Mouse (Mus musculus) hindbrain, embryonic 11.5 days (tissue): Measurements from ENCODE around the gene Fam196a. TPM values are rescaled to one million over a fixed set of nuclear protein-coding genes. Genes with fewer than 3 reads are reported as not detected.

Source experiments
- ATAC-seq: fragments of 200-750 bp; cut with Nextera tagmentation; 2 replicates; pipeline ENCODE4 v1.8.0; 2017; ENCODE audit warnings: mild to moderate bottlenecking, moderate TSS enrichment, moderate library complexity; ENCODE audit not compliant: low FRiP score
- DNase-seq: peaks from one replicate; pipeline ENCODE4 v3.0.0-alpha.2; 2015; ENCODE audit warnings: low spot score
- H3K27ac ChIP-seq: fragments of 300-500 bp; sonication (generic); 2 replicates; pipeline ENCODE4 v1.5.1; 2014; ENCODE audit warnings: mild to moderate bottlenecking, low read depth, low read length
- H3K27me3 ChIP-seq: fragments of 300-500 bp; sonication (generic); 2 replicates; pipeline ENCODE4 v1.6.1; 2014; ENCODE audit warnings: mild to moderate bottlenecking, low read length, moderate library complexity, mixed read lengths; ENCODE audit not compliant: control insufficient read depth, insufficient read depth
- H3K36me3 ChIP-seq: fragments of 300-500 bp; sonication (generic); 2 replicates; pipeline ENCODE4 v1.6.1; 2014; ENCODE audit warnings: mild to moderate bottlenecking, low read length, moderate library complexity, mixed read lengths; ENCODE audit not compliant: control insufficient read depth, insufficient read depth
- H3K4me1 ChIP-seq: fragments of 300-500 bp; sonication (generic); replicated peaks from 2 replicates; pipeline ENCODE4 v1.6.1; 2014; ENCODE audit warnings: low read length, mixed read lengths; ENCODE audit not compliant: control insufficient read depth, insufficient read depth
- H3K4me2 ChIP-seq: fragments of 300-500 bp; sonication (generic); replicated peaks from 2 replicates; pipeline ENCODE4 v1.6.1; 2014; ENCODE audit warnings: mild to moderate bottlenecking, low read depth, low read length
- H3K4me3 ChIP-seq: fragments of 300-500 bp; sonication (generic); 2 replicates; pipeline ENCODE4 v1.5.1; 2014; ENCODE audit warnings: low read depth, low read length
- H3K9ac ChIP-seq: fragments of 300-500 bp; sonication (generic); 2 replicates; pipeline ENCODE4 v1.6.1; 2014; ENCODE audit warnings: low read depth, low read length
- H3K9me3 ChIP-seq: fragments of 300-500 bp; sonication (generic); 2 replicates; pipeline ENCODE4 v1.6.1; 2016; ENCODE audit warnings: low read length; ENCODE audit not compliant: control insufficient read depth
- WGBS: fragments of 180-500 bp; shearing (Covaris S2); extraction: QIAGEN DNeasy Blood & Tissue Kit; methylation state at CpG from one replicate; pipeline ENCODE4 v1.1.7; 2014; 5-methylcytosine and 5-hydroxymethylcytosine counted together
- polyA plus RNA-seq: library from polyadenylated mRNA; unstranded; fragments of >200 nt; fragmentation: Nextera tagmentation; extraction: Ambion mirVana; gene quantifications from 2 replicates; pipeline ENCODE4 v1.2.1, GENCODE M21; 2014

The Fam196a gene
- polyA plus RNA-seq, 1 experiment from 2014 or later, result 3.1 TPM

DNA sequence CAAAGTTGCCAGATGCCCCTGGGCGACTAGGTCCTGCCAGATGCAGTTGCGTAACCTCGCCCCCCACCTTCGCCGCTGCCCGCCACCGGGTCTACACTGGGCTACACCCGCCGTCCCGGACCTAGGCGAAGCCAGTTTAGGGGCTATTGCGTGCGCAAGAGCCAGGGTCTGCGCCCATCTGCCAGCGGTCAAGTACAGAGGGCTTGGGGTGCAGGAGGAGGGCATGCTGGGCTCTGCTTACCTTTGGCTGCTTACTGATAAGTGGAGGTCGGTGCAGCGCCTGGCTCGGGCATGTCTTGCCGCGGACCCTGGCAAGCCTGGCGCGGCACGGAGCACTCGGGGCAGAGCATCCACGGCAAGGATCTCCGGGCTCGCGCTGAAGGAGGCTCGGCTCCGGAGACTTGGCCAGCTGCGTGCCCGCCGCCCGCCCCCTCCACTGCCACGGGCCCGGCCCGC lies 731 bp downstream of the Fam196a start:
- WGBS, result under 1% methylated on average over 30 of the region's 37 CpGs
- no peak for DNase-seq
- peak overlapping the region; percentile 84 for H3K4me2 ChIP-seq
- no peaks in the 10 kb centered on the region for H3K36me3 ChIP-seq
- peak overlapping the region; percentile 46 for H3K4me3 ChIP-seq
- H3K27me3 ChIP-seq, result peaks cover 15% of the 10 kb centered on the region
- no peaks in the 10 kb centered on the region for H3K9me3 ChIP-seq
- H3K27ac ChIP-seq, result no peak overlapping the region
- peak; percentile 46 for ATAC-seq
- H3K4me1 ChIP-seq, result no peaks in the 10 kb centered on the region; the same call in 1 of the 2 replicates
- peak overlapping the region; percentile 42 for H3K9ac ChIP-seq

DNA sequence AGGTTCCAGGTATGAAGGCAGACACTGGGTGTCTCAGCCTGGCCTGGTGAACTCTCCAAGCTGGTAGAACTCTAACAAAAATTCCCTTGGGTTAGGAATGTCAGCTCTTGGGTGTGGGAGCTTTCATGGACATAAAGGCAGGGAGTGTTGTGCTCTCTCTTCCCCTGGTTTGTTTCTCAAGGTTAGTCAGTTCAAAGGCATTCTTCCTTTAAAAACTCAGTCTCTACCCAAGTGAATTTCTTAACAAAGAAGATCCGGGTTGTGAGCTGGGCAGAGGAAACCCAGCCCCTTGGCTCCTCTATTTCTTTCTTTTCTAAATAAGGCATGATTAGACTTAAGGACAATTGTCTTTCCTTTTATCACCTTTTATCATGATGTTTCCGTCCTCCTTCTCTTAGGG lies 6.3 kb downstream of the Fam196a start:
- ATAC-seq, result no peak
- Histone ChIP-seq H3K9me3 (no peaks in the 10 kb centered on the region), H3K27me3 (peaks cover 5% of the 10 kb centered on the region), H3K4me1 (no peaks in the 10 kb centered on the region), H3K27ac (no peak overlapping the region), H3K4me3 (no peak overlapping the region), H3K9ac (no peak overlapping the region), H3K4me2 (no peak overlapping the region), H3K36me3 (no peaks in the 10 kb centered on the region)
- no peak for DNase-seq
- 73% methylated on average over 2 of the region's 2 CpGs for WGBS

DNA sequence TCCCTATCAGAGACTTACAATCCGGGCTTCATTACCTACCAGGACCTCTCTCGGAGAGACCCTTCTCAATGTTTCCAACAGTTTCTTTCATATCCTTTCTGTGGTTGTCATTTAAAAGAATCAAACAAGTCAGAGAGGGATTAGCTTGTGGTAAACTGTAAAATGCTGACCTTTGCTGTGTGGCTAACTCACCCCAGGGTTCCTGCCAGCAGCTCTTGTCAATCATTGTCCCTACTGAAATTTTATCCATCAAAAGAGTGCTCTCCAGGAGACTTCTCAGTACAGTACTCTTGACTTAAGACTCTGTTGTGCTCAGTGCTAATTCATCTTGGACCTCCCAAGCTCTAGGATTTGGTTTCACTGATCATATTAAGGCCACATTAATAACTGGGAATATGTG lies 36.2 kb downstream of the Fam196a start:
- no peaks in the 10 kb centered on the region for H3K27me3 ChIP-seq
- H3K9me3 ChIP-seq, result no peaks in the 10 kb centered on the region
- no peaks in the 10 kb centered on the region for H3K36me3 ChIP-seq
- no peak overlapping the region for H3K4me3 ChIP-seq
- H3K4me2 ChIP-seq, result no peak overlapping the region
- H3K4me1 ChIP-seq, result no peaks in the 10 kb centered on the region
- WGBS, result 69% methylated on average over 2 of the region's 2 CpGs
- no peak overlapping the region for H3K9ac ChIP-seq
- ATAC-seq, result no peak
- H3K27ac ChIP-seq, result no peak overlapping the region
- DNase-seq, result no peak

DNA sequence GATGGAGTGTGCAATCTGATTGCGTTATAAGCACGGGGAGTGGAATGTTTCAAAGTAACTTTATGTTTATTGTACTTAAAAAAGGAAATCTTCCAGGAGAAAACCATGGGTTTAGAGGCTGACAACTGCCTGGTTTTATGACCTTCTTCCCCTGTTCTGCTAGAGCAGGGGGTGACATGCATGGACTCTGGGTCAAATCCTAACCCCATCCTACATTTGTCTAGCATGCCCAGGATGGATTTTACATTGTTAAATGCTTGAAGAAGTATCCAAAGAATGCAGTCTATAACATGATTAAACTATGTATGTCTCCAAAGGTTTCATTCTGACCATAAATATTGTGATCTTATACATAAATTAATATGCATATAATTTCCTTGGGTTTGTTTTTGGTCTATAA lies 38.8 kb downstream of the Fam196a start:
- Histone ChIP-seq H3K4me2 (no peak overlapping the region), H3K9me3 (no peaks in the 10 kb centered on the region), H3K4me3 (no peak overlapping the region), H3K27me3 (no peaks in the 10 kb centered on the region), H3K36me3 (no peaks in the 10 kb centered on the region), H3K9ac (no peak overlapping the region), H3K4me1 (no peaks in the 10 kb centered on the region), H3K27ac (no peak overlapping the region)
- no peak for ATAC-seq
- DNase-seq, result no peak
- WGBS, result 98% methylated on average over 2 of the region's 2 CpGs

DNA sequence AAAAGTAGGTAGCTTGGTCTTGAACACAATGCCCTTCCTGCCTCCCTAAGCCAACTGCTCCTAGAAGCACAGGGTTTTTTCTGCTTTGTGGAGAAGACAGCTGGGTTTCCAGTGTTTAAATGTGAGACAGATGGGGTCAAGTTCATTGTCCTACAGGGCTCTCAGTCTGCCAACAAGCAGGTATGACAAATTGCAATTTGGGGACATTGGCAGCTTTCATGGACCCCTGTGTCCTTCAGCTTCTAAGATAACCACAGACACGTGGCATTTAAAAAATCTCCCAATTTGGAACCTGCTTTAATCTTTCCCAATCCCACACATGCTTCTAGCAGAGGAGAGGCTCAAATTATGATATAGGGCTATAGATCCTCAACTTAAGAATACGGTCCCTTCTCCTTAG lies 43.6 kb downstream of the Fam196a start:
- Histone ChIP-seq H3K4me3 (no peak overlapping the region), H3K4me2 (no peak overlapping the region), H3K9me3 (no peaks in the 10 kb centered on the region), H3K27ac (no peak overlapping the region), H3K9ac (no peak overlapping the region), H3K27me3 (no peaks in the 10 kb centered on the region), H3K36me3 (no peaks in the 10 kb centered on the region), H3K4me1 (no peaks in the 10 kb centered on the region)
- DNase-seq (no peak), ATAC-seq (no peak)
- 77% methylated on average over 2 of the region's 2 CpGs for WGBS

DNA sequence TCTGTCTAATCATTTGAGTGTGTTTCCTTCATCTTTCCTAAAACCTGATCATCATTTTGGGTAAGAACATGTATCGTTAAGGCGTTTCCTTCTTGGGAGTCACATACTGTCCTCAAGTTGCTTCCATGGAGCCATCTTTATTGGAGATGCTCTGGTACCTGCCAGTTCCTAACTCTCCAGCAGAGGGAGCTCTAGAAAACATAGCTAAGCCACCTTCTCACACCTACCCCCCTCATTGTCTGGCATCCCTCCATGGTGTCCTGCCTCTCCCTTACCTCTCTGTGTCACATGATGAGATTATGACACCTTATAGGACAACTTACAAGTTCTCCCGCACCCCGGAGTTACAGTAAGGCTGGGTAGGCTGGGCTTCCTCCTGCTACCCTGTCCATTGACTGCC lies 45.3 kb downstream of the Fam196a start:
- no peaks in the 10 kb centered on the region for H3K27me3 ChIP-seq
- no peak overlapping the region for H3K27ac ChIP-seq
- ATAC-seq (no peak), DNase-seq (peak; percentile 25)
- no peak overlapping the region for H3K4me2 ChIP-seq
- 87% methylated on average over 4 of the region's 4 CpGs for WGBS
- H3K9ac ChIP-seq, result no peak overlapping the region
- H3K4me3 ChIP-seq, result no peak overlapping the region
- no peaks in the 10 kb centered on the region for H3K4me1 ChIP-seq
- H3K36me3 ChIP-seq, result no peaks in the 10 kb centered on the region
- no peaks in the 10 kb centered on the region for H3K9me3 ChIP-seq

DNA sequence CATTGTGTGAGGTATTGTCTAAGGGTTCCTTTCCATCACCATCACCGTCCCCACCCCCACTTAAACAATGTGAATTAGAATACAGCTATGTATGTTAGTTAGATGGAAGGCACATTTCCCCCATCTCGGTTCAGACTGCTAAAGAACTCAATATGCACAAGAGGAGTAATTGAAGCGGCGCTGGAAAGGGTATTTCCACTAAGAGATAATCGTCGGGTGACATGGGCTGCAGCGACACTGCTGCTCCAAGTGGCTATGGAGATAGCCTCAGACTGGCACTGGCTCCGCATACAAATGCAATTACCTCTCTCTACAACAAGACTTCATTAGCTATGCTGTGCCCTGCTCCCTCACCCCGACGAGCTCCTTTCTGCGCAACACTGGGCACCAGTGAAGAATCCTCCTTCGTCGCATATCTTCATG lies 45.8 kb downstream of the Fam196a start:
- Histone ChIP-seq H3K4me3 (no peak overlapping the region), H3K27me3 (no peaks in the 10 kb centered on the region), H3K4me1 (no peaks in the 10 kb centered on the region), H3K36me3 (no peaks in the 10 kb centered on the region), H3K9me3 (no peaks in the 10 kb centered on the region), H3K27ac (no peak overlapping the region), H3K4me2 (no peak overlapping the region), H3K9ac (no peak overlapping the region)
- DNase-seq (peak; percentile 15), ATAC-seq (peak; percentile 45; the same call in 1 of the 2 replicates)
- WGBS, result 78% methylated on average over 13 of the region's 13 CpGs

DNA sequence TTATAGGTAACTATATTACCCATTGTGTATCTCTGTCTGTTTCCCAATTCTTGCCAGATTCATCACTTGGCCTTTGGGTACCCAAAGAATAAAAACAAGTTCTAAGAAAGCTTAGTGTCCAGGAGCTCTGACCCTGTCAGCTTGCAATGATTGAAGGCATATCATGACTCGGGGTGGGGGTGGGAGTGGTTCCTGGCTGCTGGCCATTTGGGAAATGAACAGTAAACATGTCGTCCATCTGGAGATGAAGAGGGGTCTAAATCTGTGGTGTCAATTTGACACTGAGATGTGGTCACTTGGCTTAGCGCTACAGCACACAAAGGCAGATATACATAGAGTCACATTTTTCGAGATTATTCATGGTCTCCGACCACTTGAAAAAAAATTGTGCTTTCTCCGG lies 54.7 kb downstream of the Fam196a start:
- no peaks in the 10 kb centered on the region for H3K27me3 ChIP-seq
- H3K4me1 ChIP-seq, result no peaks in the 10 kb centered on the region
- no peak overlapping the region for H3K9ac ChIP-seq
- no peak for ATAC-seq
- H3K4me3 ChIP-seq, result no peak overlapping the region
- H3K27ac ChIP-seq, result no peak overlapping the region
- WGBS, result 75% methylated on average over 6 of the region's 6 CpGs
- no peak overlapping the region for H3K4me2 ChIP-seq
- H3K9me3 ChIP-seq, result no peaks in the 10 kb centered on the region
- H3K36me3 ChIP-seq, result no peaks in the 10 kb centered on the region
- DNase-seq, result no peak

DNA sequence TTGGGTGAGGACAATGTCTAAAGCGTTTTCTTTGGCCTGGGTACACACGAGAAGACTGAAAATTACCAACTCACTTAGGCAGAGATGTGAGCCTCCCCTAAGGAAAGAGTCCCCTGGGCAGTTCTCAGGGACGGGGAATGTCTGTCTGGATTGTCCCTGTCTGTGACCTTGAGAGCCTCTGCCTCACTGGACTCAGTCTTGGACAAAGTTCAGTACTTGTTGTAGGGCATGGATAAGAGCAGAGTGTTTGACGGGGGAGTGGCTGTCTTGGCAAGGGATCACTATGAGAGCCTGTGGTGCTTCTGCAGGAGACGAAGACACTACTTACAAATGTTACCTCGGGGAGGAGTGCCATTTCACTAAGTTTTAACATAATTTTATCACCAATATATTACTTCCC lies 57.8 kb downstream of the Fam196a start:
- DNase-seq (no peak), ATAC-seq (no peak)
- whole genome bisulfite sequencing, result 69% methylated on average over 6 of the region's 6 CpGs
- no peak overlapping the region for H3K27ac ChIP-seq
- H3K4me3 ChIP-seq, result no peak overlapping the region
- H3K36me3 ChIP-seq, result no peaks in the 10 kb centered on the region
- H3K4me2 ChIP-seq, result no peak overlapping the region
- H3K9me3 ChIP-seq, result no peaks in the 10 kb centered on the region
- no peaks in the 10 kb centered on the region for H3K4me1 ChIP-seq
- H3K9ac ChIP-seq, result no peak overlapping the region
- no peaks in the 10 kb centered on the region for H3K27me3 ChIP-seq
